Mouse (Mus musculus) heart, adult 2 months (tissue): Measurements from ENCODE around the gene Ttll7. TPM values are rescaled to one million over a fixed set of nuclear protein-coding genes. Genes with fewer than 3 reads are reported as not detected.

ENCODE experiments used
- DNase-seq, 2 experiments: peaks; one replicate each; pipeline ENCODE4 v3.0.0; 2021
- H3K27ac ChIP-seq: fragments of 200-600 bp; 2 replicates; pipeline ENCODE4 v1.8.1; 2022
- H3K27me3 ChIP-seq: fragments of 200-500 bp; 2 replicates; pipeline ENCODE4 v1.6.1; 2012; ENCODE audit warnings: mild to moderate bottlenecking, low read length, inconsistent platforms, mixed read lengths; ENCODE audit not compliant: control insufficient read depth, insufficient read depth
- H3K36me3 ChIP-seq: fragments of 200-500 bp; 2 replicates; pipeline ENCODE4 v1.6.1; 2012; ENCODE audit warnings: low read length, inconsistent platforms; ENCODE audit not compliant: control insufficient read depth, insufficient read depth
- H3K4me1 ChIP-seq: fragments of 200-500 bp; 2 replicates; pipeline ENCODE4 v1.6.1; 2011; ENCODE audit warnings: low read length; ENCODE audit not compliant: control insufficient read depth, insufficient read depth
- H3K4me3 ChIP-seq: fragments of 200-600 bp; 2 replicates; pipeline ENCODE4 v1.8.1; 2022
- H3K79me2 ChIP-seq: fragments of 200-500 bp; replicated peaks from 2 replicates; pipeline ENCODE4 v1.6.1; 2012; ENCODE audit warnings: mild to moderate bottlenecking, inconsistent platforms, low read length, moderate library complexity, mixed read lengths; ENCODE audit not compliant: control insufficient read depth, insufficient read depth
- H3K9ac ChIP-seq: fragments of 200-500 bp; 2 replicates; pipeline ENCODE4 v1.6.1; 2012; ENCODE audit warnings: low read depth, mild to moderate bottlenecking, control low read depth, inconsistent platforms, low read length, mixed read lengths
- CTCF ChIP-seq: fragments of 200-600 bp; IDR thresholded peaks from 2 replicates; pipeline ENCODE4 v1.8.1; 2022; ENCODE audit warnings: antibody characterized with exemption, mild to moderate bottlenecking, moderate library complexity
- EP300 ChIP-seq: fragments of 200-500 bp; IDR thresholded peaks from 2 replicates; pipeline ENCODE4 v1.6.1; 2011; ENCODE audit warnings: low read depth, low read length, control low read depth; ENCODE audit not compliant: insufficient read depth
- POLR2A ChIP-seq: fragments of 200-500 bp; IDR thresholded peaks from 2 replicates; pipeline ENCODE4 v1.6.1; 2011; ENCODE audit warnings: mild to moderate bottlenecking, low read depth, low read length, control low read depth; ENCODE audit not compliant: insufficient read depth
- WGBS: fragments of 180-500 bp; shearing (Covaris S2); methylation state at CpG from one replicate; pipeline ENCODE4 v1.1.7; 2018; 5-methylcytosine and 5-hydroxymethylcytosine counted together
- intact Hi-C: fragments of 180-260 bp; cut with DNase I; formaldehyde crosslinking; loops from one replicate; pipeline ENCODE4 v1.15.1; 2025
- polyA plus RNA-seq: library from polyadenylated mRNA; depleted of rRNA; stranded (reverse); fragments of >200 nt; gene quantifications from 2 replicates; pipeline ENCODE4 v1.2.3, GENCODE M21; 2012
- total RNA-seq, 2 experiments: library from RNA; stranded (reverse); gene quantifications; 2 replicates each; pipeline ENCODE4 v1.2.3; 2021

Ttll7 gene
- total and polyA plus RNA-seq, 3 experiments: 1.6 to 6.1 (median 4.3) TPM

- Histone ChIP-seq H3K79me2 (no peaks in the 10 kb centered on the region), H3K27ac (no peak overlapping the region), H3K9ac (no peak overlapping the region), H3K4me1 (no peaks in the 10 kb centered on the region), H3K27me3 (no peaks in the 10 kb centered on the region), H3K4me3 (no peak overlapping the region), H3K36me3 (no peaks in the 10 kb centered on the region)
- no peak for DNase-seq
- intact Hi-C loops: no loop called here
- WGBS: 94% methylated on average over 9 of the region's 9 CpGs
- TF ChIP-seq CTCF: no peak
- TF ChIP-seq POLR2A: no peak
- no peak for TF ChIP-seq EP300
Observed at GRCm38 (mm10) chr3:146931190-146931589, 79.0 kb downstream of the Ttll7 start.

- no peaks in the 10 kb centered on the region for H3K79me2 ChIP-seq
- H3K4me1 ChIP-seq: no peaks in the 10 kb centered on the region
- intact Hi-C loops: no loop called here
- H3K27me3 ChIP-seq: no peaks in the 10 kb centered on the region
- DNase-seq: no peak
- H3K27ac ChIP-seq: no peak overlapping the region
- 85% methylated on average over 5 of the region's 5 CpGs for WGBS
- H3K36me3 ChIP-seq: no peaks in the 10 kb centered on the region
- no peak overlapping the region for H3K9ac ChIP-seq
- no peak overlapping the region for H3K4me3 ChIP-seq
- no peak for TF ChIP-seq POLR2A
- no peak for TF ChIP-seq EP300
- no peak for TF ChIP-seq CTCF
Observed at GRCm38 (mm10) chr3:146932506-146932905, 80.3 kb downstream of the Ttll7 start.

- Histone ChIP-seq H3K9ac (no peak overlapping the region), H3K27ac (no peak overlapping the region), H3K4me3 (no peak overlapping the region), H3K36me3 (no peaks in the 10 kb centered on the region), H3K4me1 (no peaks in the 10 kb centered on the region), H3K27me3 (no peaks in the 10 kb centered on the region), H3K79me2 (no peaks in the 10 kb centered on the region)
- 70% methylated on average over 4 of the region's 4 CpGs for WGBS
- intact Hi-C loops: no loop called here
- no peak for DNase-seq
- TF ChIP-seq CTCF: no peak
- no peak for TF ChIP-seq POLR2A
- no peak for TF ChIP-seq EP300
Observed at GRCm38 (mm10) chr3:146936888-146937287, 84.7 kb downstream of the Ttll7 start.

GRCm38 (mm10) chr3:146939391-146940250 is 87.5 kb downstream of the Ttll7 start:
- Histone ChIP-seq H3K36me3 (no peaks in the 10 kb centered on the region), H3K4me1 (no peaks in the 10 kb centered on the region), H3K4me3 (no peak overlapping the region), H3K27ac (no peak overlapping the region), H3K79me2 (no peaks in the 10 kb centered on the region), H3K9ac (no peak overlapping the region), H3K27me3 (no peaks in the 10 kb centered on the region)
- intact Hi-C loops: loop anchor here (10.0 kb wide), 1 partner anchor 755 kb away; no protein-coding TSS in a partner anchor
- 36% methylated on average over 21 of the region's 21 CpGs for WGBS
- no peak for DNase-seq
- TF ChIP-seq EP300 (no peak), CTCF (peak; percentile 43), POLR2A (no peak)

- no peak overlapping the region for H3K4me3 ChIP-seq
- 87% methylated on average over 2 of the region's 2 CpGs for WGBS
- H3K9ac ChIP-seq: no peak overlapping the region
- no peaks in the 10 kb centered on the region for H3K27me3 ChIP-seq
- no peaks in the 10 kb centered on the region for H3K36me3 ChIP-seq
- no peak overlapping the region for H3K27ac ChIP-seq
- H3K4me1 ChIP-seq: no peaks in the 10 kb centered on the region
- DNase-seq: no peak
- H3K79me2 ChIP-seq: no peaks in the 10 kb centered on the region
- intact Hi-C loops: loop anchor here (10.0 kb wide), 1 partner anchor 758 kb away; no protein-coding TSS in a partner anchor
- TF ChIP-seq EP300: no peak
- TF ChIP-seq CTCF: no peak
- TF ChIP-seq POLR2A: no peak
Observed at GRCm38 (mm10) chr3:146943101-146943500, 90.9 kb downstream of the Ttll7 start.

- Histone ChIP-seq H3K9ac (no peak overlapping the region), H3K36me3 (no peaks in the 10 kb centered on the region), H3K27ac (no peak overlapping the region), H3K4me3 (no peak overlapping the region), H3K27me3 (no peaks in the 10 kb centered on the region), H3K79me2 (no peaks in the 10 kb centered on the region), H3K4me1 (no peaks in the 10 kb centered on the region)
- DNase-seq: no peak
- 25% methylated on average over 2 of the region's 2 CpGs for WGBS
- TF ChIP-seq EP300 (no peak), POLR2A (no peak), CTCF (no peak)
- intact Hi-C loops: loop anchor here (5.0 to 10.0 kb wide), 2 partner anchors 618 to 761 kb away; no protein-coding TSS in a partner anchor
Observed at GRCm38 (mm10) chr3:146945342-146945741, 93.2 kb downstream of the Ttll7 start.
